Mouse (Mus musculus): ENCODE measurements at regions not wholly inside any gene's neighbourhood (a gene's known extent, or its start where the extent isn't known, plus 50 kb on each side); places are given as distances from the start of the nearest gene placed in this dataset.
A peak's percentile ranks its signal among the peaks of the same experiment; 100 is the strongest.

GRCm38 (mm10) chr1:91611281-91611680 lies 70.9 kb downstream of the Asb1 start:
- DNase-seq: no peak

GRCm38 (mm10) chr1:91611694-91612093 lies 71.3 kb downstream of the Asb1 start:
- no peak for DNase-seq

GRCm38 (mm10) chr1:91612912-91613311 lies 72.6 kb downstream of the Asb1 start:
- DNase-seq: no peak

- peak; percentile 51 for DNase-seq
These were observed 75.1 kb downstream of the Asb1 start for GRCm38 (mm10) chr1:91615396-91615795.

GRCm38 (mm10) chr1:91618527-91619135 lies 78.3 kb downstream of the Asb1 start:
- DNase-seq: peak; percentile 16

- DNase-seq: no peak
These were observed 80.8 kb downstream of the Asb1 start for GRCm38 (mm10) chr1:91621141-91621540.

GRCm38 (mm10) chr1:91622874-91623273 lies 82.5 kb downstream of the Asb1 start:
- no peak for DNase-seq

GRCm38 (mm10) chr1:91624028-91624427 lies 83.7 kb downstream of the Asb1 start:
- no peak for DNase-seq

- DNase-seq: no peak
These were observed 84.4 kb downstream of the Asb1 start for GRCm38 (mm10) chr1:91624531-91625300.

GRCm38 (mm10) chr1:91626090-91626489 lies 85.7 kb downstream of the Asb1 start:
- no peak for DNase-seq

GRCm38 (mm10) chr1:91630206-91630605 lies 89.9 kb downstream of the Asb1 start:
- DNase-seq: no peak

- DNase-seq: no peak
These were observed 90.6 kb downstream of the Asb1 start for GRCm38 (mm10) chr1:91630871-91631410.

GRCm38 (mm10) chr1:91632906-91633493 lies 92.7 kb downstream of the Asb1 start:
- no peak for DNase-seq

GRCm38 (mm10) chr1:91636571-91636970 lies 96.2 kb downstream of the Asb1 start:
- no peak for DNase-seq

GRCm38 (mm10) chr1:91640551-91640950 lies 100.2 kb downstream of the Asb1 start:
- DNase-seq: no peak

- DNase-seq: no peak
These were observed 118.7 kb downstream of the Asb1 start for GRCm38 (mm10) chr1:91658991-91659441.

- DNase-seq: no peak
These were observed 119.1 kb downstream of the Asb1 start for GRCm38 (mm10) chr1:91659486-91659885.

- no peak for DNase-seq
These were observed 122.9 kb downstream of the Asb1 start for GRCm38 (mm10) chr1:91663289-91663688.

- DNase-seq: no peak
These were observed 124.3 kb downstream of the Asb1 start for GRCm38 (mm10) chr1:91664622-91665021.

GRCm38 (mm10) chr1:91668530-91668929 lies 128.2 kb downstream of the Asb1 start:
- no peak for DNase-seq

- DNase-seq: no peak
These were observed 130.3 kb upstream of the Twist2 start for GRCm38 (mm10) chr1:91670980-91671379.

- no peak for DNase-seq
These were observed 127.1 kb upstream of the Twist2 start for GRCm38 (mm10) chr1:91674082-91674655.

GRCm38 (mm10) chr1:91677062-91677461 lies 124.2 kb upstream of the Twist2 start:
- DNase-seq: no peak
